Mouse (Mus musculus) hindlimb bud, embryonic 11.5 days (tissue): ENCODE measurements around the gene Rrp36.

Experiments
- DNase-seq: peaks from one replicate; pipeline ENCODE4 v3.0.0-alpha.2; 2012; ENCODE audit warnings: low read depth, low spot score; ENCODE audit errors: extremely low spot score

Rrp36 gene

GRCm38 (mm10) chr17:46618769-46619682 is 55.1 kb downstream of the Rrp36 start:
- no peak for DNase-seq

- DNase-seq: peak; percentile 83
Observed at GRCm38 (mm10) chr17:46618394-46618768, 55.8 kb downstream of the Rrp36 start.

GRCm38 (mm10) chr17:46617799-46618198 is 56.4 kb downstream of the Rrp36 start:
- DNase-seq: no peak
